Mouse (Mus musculus) limb, embryonic 14.5 days (tissue): ENCODE data around the gene Gpbp1. TPM values are rescaled to one million over a fixed set of nuclear protein-coding genes. Genes with fewer than 3 reads are reported as not detected.

Experiments
- ATAC-seq: fragments of 200-750 bp; cut with Nextera tagmentation; 2 replicates; pipeline ENCODE4 v1.8.0; 2017; ENCODE audit warnings: low read depth, moderate number of reproducible peaks, moderate TSS enrichment; ENCODE audit not compliant: low FRiP score
- DNase-seq: peaks from one replicate; pipeline ENCODE4 v3.0.0-alpha.2; 2015; ENCODE audit warnings: low spot score
- H3K27ac ChIP-seq: fragments of 300-500 bp; sonication (generic); replicated peaks from 2 replicates; pipeline ENCODE4 v1.5.1; 2014; ENCODE audit warnings: low read depth, mild to moderate bottlenecking, low read length, moderate library complexity, mixed read lengths
- H3K27me3 ChIP-seq: fragments of 300-500 bp; sonication (generic); 2 replicates; pipeline ENCODE4 v1.6.1; 2014; ENCODE audit warnings: low read length, mixed read lengths; ENCODE audit not compliant: control insufficient read depth, insufficient read depth
- H3K36me3 ChIP-seq: fragments of 300-500 bp; sonication (generic); 2 replicates; pipeline ENCODE4 v1.6.1; 2014; ENCODE audit warnings: mild to moderate bottlenecking, low read length, moderate library complexity, mixed read lengths; ENCODE audit not compliant: control insufficient read depth, insufficient read depth
- H3K4me1 ChIP-seq: fragments of 300-500 bp; sonication (generic); 2 replicates; pipeline ENCODE4 v1.6.1; 2014; ENCODE audit warnings: antibody characterized with exemption, low read length, mixed read lengths; ENCODE audit not compliant: control insufficient read depth, insufficient read depth
- H3K4me2 ChIP-seq: fragments of 300-500 bp; sonication (generic); replicated peaks from 2 replicates; pipeline ENCODE4 v1.6.1; 2014; ENCODE audit warnings: low read depth, mild to moderate bottlenecking, low read length, moderate library complexity; ENCODE audit not compliant: severe bottlenecking
- H3K4me3 ChIP-seq: fragments of 300-500 bp; sonication (generic); replicated peaks from 2 replicates; pipeline ENCODE4 v1.5.1; 2014; ENCODE audit warnings: low read length
- H3K9ac ChIP-seq: fragments of 300-500 bp; sonication (generic); 2 replicates; pipeline ENCODE4 v1.6.1; 2014; ENCODE audit warnings: mild to moderate bottlenecking, low read depth, low read length, moderate library complexity; ENCODE audit not compliant: severe bottlenecking
- H3K9me3 ChIP-seq: fragments of 300-500 bp; sonication (generic); 2 replicates; pipeline ENCODE4 v1.6.1; 2016; ENCODE audit warnings: low read length; ENCODE audit not compliant: control insufficient read depth
- POLR2A ChIP-seq: fragments of 200-500 bp; IDR thresholded peaks from 2 replicates; pipeline ENCODE4 v1.8.0; 2012; ENCODE audit warnings: inconsistent platforms, mild to moderate bottlenecking, moderate library complexity, borderline replicate concordance; ENCODE audit not compliant: insufficient read depth, insufficient read length; ENCODE audit errors: extremely low read depth
- WGBS: fragments of 180-500 bp; shearing (Covaris S2); extraction: QIAGEN DNeasy Blood & Tissue Kit; methylation state at CpG from one replicate; pipeline ENCODE4 v1.1.7; 2014; 5-methylcytosine and 5-hydroxymethylcytosine counted together
- polyA plus RNA-seq, 2 experiments: library from polyadenylated mRNA; depleted of rRNA in 1 of 2; stranded (reverse) in 1 of 2; unstranded in 1 of 2; fragments of >200 nt; fragmentation: Nextera tagmentation in 1 of 2; extraction: Ambion mirVana in 1 of 2; gene quantifications; 2 replicates each; pipeline versions ENCODE4 v1.2.1 to v1.2.3; 2012 to 2014

Gene Gpbp1
- polyA plus RNA-seq, 2 experiments = 53.3 to 84.2 TPM

GRCm38 (mm10) chr13:111413156-111413555, 76.8 kb downstream of the Gpbp1 start:
- H3K4me3 ChIP-seq = no peak overlapping the region
- WGBS = 34% methylated on average over 4 of the region's 4 CpGs
- H3K4me2 ChIP-seq = no peak overlapping the region
- no peak overlapping the region for H3K9ac ChIP-seq
- ATAC-seq (no peak), DNase-seq (peak; percentile 80)
- H3K27me3 ChIP-seq = no peaks in the 10 kb centered on the region
- H3K4me1 ChIP-seq = no peaks in the 10 kb centered on the region
- H3K9me3 ChIP-seq = no peaks in the 10 kb centered on the region
- no peak overlapping the region for H3K27ac ChIP-seq
- TF ChIP-seq POLR2A = no peak
- no peaks in the 10 kb centered on the region for H3K36me3 ChIP-seq

- Histone ChIP-seq H3K9me3 (no peaks in the 10 kb centered on the region), H3K27me3 (no peaks in the 10 kb centered on the region), H3K4me1 (no peaks in the 10 kb centered on the region), H3K36me3 (no peaks in the 10 kb centered on the region), H3K4me2 (no peak overlapping the region), H3K27ac (no peak overlapping the region), H3K9ac (no peak overlapping the region), H3K4me3 (no peak overlapping the region)
- DNase-seq (peak; percentile 66), ATAC-seq (no peak)
- TF ChIP-seq POLR2A = no peak
- under 1% methylated on average over 7 of the region's 7 CpGs for WGBS
Observed at GRCm38 (mm10) chr13:111410831-111411230, 79.1 kb downstream of the Gpbp1 start.

GRCm38 (mm10) chr13:111406859-111407389, 83.0 kb downstream of the Gpbp1 start:
- no peaks in the 10 kb centered on the region for H3K9me3 ChIP-seq
- no peak for TF ChIP-seq POLR2A
- H3K27me3 ChIP-seq = no peaks in the 10 kb centered on the region
- H3K4me2 ChIP-seq = no peak overlapping the region
- no peaks in the 10 kb centered on the region for H3K4me1 ChIP-seq
- ATAC-seq = no peak
- no peak overlapping the region for H3K9ac ChIP-seq
- H3K4me3 ChIP-seq = no peak overlapping the region
- H3K27ac ChIP-seq = 0 out of 2 replicates have a peak overlapping the region, but pooled peaks have one; percentile 13
- 51% methylated on average over 9 of the region's 9 CpGs for WGBS
- no peaks in the 10 kb centered on the region for H3K36me3 ChIP-seq
- DNase-seq = no peak

GRCm38 (mm10) chr13:111405956-111406355, 84.0 kb downstream of the Gpbp1 start:
- Histone ChIP-seq H3K4me3 (no peak overlapping the region), H3K36me3 (no peaks in the 10 kb centered on the region), H3K4me1 (no peaks in the 10 kb centered on the region), H3K27me3 (no peaks in the 10 kb centered on the region), H3K9ac (no peak overlapping the region), H3K27ac (no peak overlapping the region), H3K4me2 (no peak overlapping the region), H3K9me3 (no peaks in the 10 kb centered on the region)
- no peak for TF ChIP-seq POLR2A
- WGBS = 63% methylated on average over 3 of the region's 3 CpGs
- DNase-seq = no peak
- ATAC-seq = no peak

GRCm38 (mm10) chr13:111397600-111398151, 92.2 kb downstream of the Gpbp1 start:
- H3K4me2 ChIP-seq = no peak overlapping the region
- no peak for DNase-seq

More at GRCm38 (mm10) chr13:111397600-111398151, 92.2 kb downstream of the Gpbp1 start:
- H3K4me1 ChIP-seq = no peaks in the 10 kb centered on the region
- peaks cover 12% of the 10 kb centered on the region for H3K27me3 ChIP-seq
- H3K9ac ChIP-seq = no peak overlapping the region
- no peak for ATAC-seq
- H3K36me3 ChIP-seq = no peaks in the 10 kb centered on the region
- 36% methylated on average over 5 of the region's 5 CpGs for WGBS
- no peak for TF ChIP-seq POLR2A
- no peak overlapping the region for H3K4me3 ChIP-seq
- no peaks in the 10 kb centered on the region for H3K9me3 ChIP-seq
- H3K27ac ChIP-seq = no peak overlapping the region
